Mouse (Mus musculus): ENCODE measurements around the gene Pou2f2.

The Pou2f2 gene

GRCm38 (mm10) chr7:25089875-25090274 lies 89.7 kb downstream of the Pou2f2 start:
- no peak for DNase-seq (ENCODE audit: low spot score)

- DNase-seq (ENCODE audit: low spot score): no peak
Observed at GRCm38 (mm10) chr7:25088968-25089367, 90.6 kb downstream of the Pou2f2 start.

- no peak for DNase-seq (ENCODE audit: low spot score)
Observed at GRCm38 (mm10) chr7:25088531-25088930, 91.0 kb downstream of the Pou2f2 start.

- DNase-seq (ENCODE audit: low spot score): no peak
Observed at GRCm38 (mm10) chr7:25087972-25088371, 91.6 kb downstream of the Pou2f2 start.

- no peak for DNase-seq (ENCODE audit: low spot score)
Observed at GRCm38 (mm10) chr7:25087256-25087912, 92.1 kb downstream of the Pou2f2 start.

GRCm38 (mm10) chr7:25086656-25087055 lies 92.9 kb downstream of the Pou2f2 start:
- DNase-seq (ENCODE audit: low spot score): no peak

GRCm38 (mm10) chr7:25084621-25085020 lies 94.9 kb downstream of the Pou2f2 start:
- DNase-seq (ENCODE audit: low spot score): no peak

- DNase-seq (ENCODE audit: low spot score): peak; percentile 20
Observed at GRCm38 (mm10) chr7:25082510-25082909, 97.0 kb downstream of the Pou2f2 start.

- DNase-seq (ENCODE audit: low spot score): no peak
Observed at GRCm38 (mm10) chr7:25080431-25080830, 99.1 kb downstream of the Pou2f2 start.

GRCm38 (mm10) chr7:25079496-25080026 lies 100.0 kb downstream of the Pou2f2 start:
- no peak for DNase-seq (ENCODE audit: low spot score)

- no peak for DNase-seq (ENCODE audit: low spot score)
Observed at GRCm38 (mm10) chr7:25077414-25077755, 102.1 kb downstream of the Pou2f2 start.

- DNase-seq (ENCODE audit: low spot score): peak; percentile 93
Observed at GRCm38 (mm10) chr7:25076663-25077413, 102.7 kb downstream of the Pou2f2 start.

GRCm38 (mm10) chr7:25076296-25076662 lies 103.2 kb downstream of the Pou2f2 start:
- DNase-seq (ENCODE audit: low spot score): no peak

GRCm38 (mm10) chr7:25073924-25074323 lies 105.6 kb downstream of the Pou2f2 start:
- DNase-seq (ENCODE audit: low spot score): no peak

GRCm38 (mm10) chr7:25072716-25073390 lies 106.7 kb downstream of the Pou2f2 start:
- no peak for DNase-seq (ENCODE audit: low spot score)

GRCm38 (mm10) chr7:25071979-25072715 lies 107.4 kb downstream of the Pou2f2 start, which contains the start of the genes Grik5 and Zfp574:
Gene Grik5, minus strand, starts transcription at chr7:25072346.
Gene Zfp574, plus strand, starts transcription at chr7:25072567.
- DNase-seq (ENCODE audit: low spot score): no peak

- no peak for DNase-seq (ENCODE audit: low spot score)
Observed at GRCm38 (mm10) chr7:25068724-25069123, 110.8 kb downstream of the Pou2f2 start.

GRCm38 (mm10) chr7:25067909-25068656 lies 111.4 kb downstream of the Pou2f2 start:
- DNase-seq (ENCODE audit: low spot score): no peak

- no peak for DNase-seq (ENCODE audit: low spot score)
Observed at GRCm38 (mm10) chr7:25067338-25067737, 112.2 kb downstream of the Pou2f2 start.

GRCm38 (mm10) chr7:25063900-25064299 lies 115.6 kb downstream of the Pou2f2 start:
- DNase-seq (ENCODE audit: low spot score): no peak

- no peak for DNase-seq (ENCODE audit: low spot score)
Observed at GRCm38 (mm10) chr7:25063346-25063745, 116.2 kb downstream of the Pou2f2 start.
